Mouse (Mus musculus) heart, embryonic 16.5 days (tissue): Measurements from ENCODE around the gene Tsc22d1. TPM values are rescaled to one million over a fixed set of nuclear protein-coding genes. Genes with fewer than 3 reads are reported as not detected.

ENCODE experiments used
- ATAC-seq: fragments of 200-750 bp; cut with Nextera tagmentation; replicated peaks from 2 replicates; pipeline ENCODE4 v1.8.0; 2017; ENCODE audit warnings: moderate number of reproducible peaks; ENCODE audit not compliant: insufficient read depth, low FRiP score; ENCODE audit errors: extremely low read depth
- H3K27ac ChIP-seq: fragments of 300-500 bp; sonication (generic); 2 replicates; pipeline ENCODE4 v1.5.1; 2014; ENCODE audit warnings: mild to moderate bottlenecking, low read length, control low read depth, moderate library complexity
- H3K27me3 ChIP-seq: fragments of 300-500 bp; sonication (generic); 2 replicates; pipeline ENCODE4 v1.6.1; 2014; ENCODE audit warnings: low read length, mixed read lengths; ENCODE audit not compliant: control insufficient read depth, insufficient read depth
- H3K36me3 ChIP-seq: fragments of 300-500 bp; sonication (generic); 2 replicates; pipeline ENCODE4 v1.6.1; 2014; ENCODE audit not compliant: control insufficient read depth, insufficient read depth
- H3K4me1 ChIP-seq: fragments of 300-500 bp; sonication (generic); 2 replicates; pipeline ENCODE4 v1.6.1; 2014; ENCODE audit warnings: low read length, mixed read lengths; ENCODE audit not compliant: control insufficient read depth, insufficient read depth
- H3K4me2 ChIP-seq: fragments of 300-500 bp; sonication (generic); 2 replicates; pipeline ENCODE4 v1.6.1; 2014; ENCODE audit warnings: low read depth, mild to moderate bottlenecking, control low read depth, low read length
- H3K4me3 ChIP-seq: fragments of 300-500 bp; sonication (generic); 2 replicates; pipeline ENCODE4 v1.5.1; 2014; ENCODE audit warnings: mild to moderate bottlenecking, control low read depth, low read length
- H3K9ac ChIP-seq: fragments of 300-500 bp; sonication (generic); 2 replicates; pipeline ENCODE4 v1.6.1; 2014; ENCODE audit warnings: low read length, control low read depth
- H3K9me3 ChIP-seq: fragments of 300-500 bp; sonication (generic); replicated peaks from 2 replicates; pipeline ENCODE4 v1.6.1; 2016; ENCODE audit warnings: low read length; ENCODE audit not compliant: control insufficient read depth
- WGBS: fragments of 180-500 bp; shearing (Covaris S2); extraction: QIAGEN DNeasy Blood & Tissue Kit; methylation state at CpG from one replicate; pipeline ENCODE4 v1.1.7; 2014; 5-methylcytosine and 5-hydroxymethylcytosine counted together
- polyA plus RNA-seq: library from polyadenylated mRNA; unstranded; fragments of >200 nt; fragmentation: Nextera tagmentation; extraction: Ambion mirVana; gene quantifications from 2 replicates; pipeline ENCODE4 v1.2.1, GENCODE M21; 2015

Tsc22d1 gene
- polyA plus RNA-seq, 1 experiment from 2014 or later = 367 TPM

GRCm38 (mm10) chr14:76513395-76514049 lies 98.8 kb downstream of the Tsc22d1 start:
- Histone ChIP-seq H3K4me2 (no peak overlapping the region), H3K27ac (no peak overlapping the region), H3K36me3 (0 out of 2 replicates have a peak, but pooled peaks cover 6% of the 10 kb centered on the region), H3K9me3 (no peaks in the 10 kb centered on the region), H3K4me3 (no peak overlapping the region), H3K9ac (no peak overlapping the region), H3K4me1 (peaks cover 17% of the 10 kb centered on the region), H3K27me3 (no peaks in the 10 kb centered on the region)
- ATAC-seq = no peak
- WGBS = 35% methylated on average over 10 of the region's 11 CpGs

- no peak overlapping the region for H3K4me3 ChIP-seq
- no peak for ATAC-seq
- 0 out of 2 replicates have a peak, but pooled peaks cover 4% of the 10 kb centered on the region for H3K36me3 ChIP-seq
- H3K4me1 ChIP-seq = peaks cover 17% of the 10 kb centered on the region
- no peaks in the 10 kb centered on the region for H3K27me3 ChIP-seq
- H3K27ac ChIP-seq = no peak overlapping the region
- H3K4me2 ChIP-seq = no peak overlapping the region
- no peak overlapping the region for H3K9ac ChIP-seq
- 53% methylated on average over 6 of the region's 6 CpGs for WGBS
- no peaks in the 10 kb centered on the region for H3K9me3 ChIP-seq
These were observed 99.4 kb downstream of the Tsc22d1 start for GRCm38 (mm10) chr14:76514050-76514585.

GRCm38 (mm10) chr14:76515620-76516019 lies 100.9 kb downstream of the Tsc22d1 start:
- H3K36me3 ChIP-seq = no peaks in the 10 kb centered on the region
- H3K4me2 ChIP-seq = no peak overlapping the region
- no peaks in the 10 kb centered on the region for H3K9me3 ChIP-seq
- no peak overlapping the region for H3K27ac ChIP-seq
- H3K27me3 ChIP-seq = no peaks in the 10 kb centered on the region
- no peak overlapping the region for H3K9ac ChIP-seq
- no peak for ATAC-seq
- 72% methylated on average over 7 of the region's 7 CpGs for WGBS
- no peak overlapping the region for H3K4me3 ChIP-seq
- peaks cover 21% of the 10 kb centered on the region for H3K4me1 ChIP-seq

DNA sequence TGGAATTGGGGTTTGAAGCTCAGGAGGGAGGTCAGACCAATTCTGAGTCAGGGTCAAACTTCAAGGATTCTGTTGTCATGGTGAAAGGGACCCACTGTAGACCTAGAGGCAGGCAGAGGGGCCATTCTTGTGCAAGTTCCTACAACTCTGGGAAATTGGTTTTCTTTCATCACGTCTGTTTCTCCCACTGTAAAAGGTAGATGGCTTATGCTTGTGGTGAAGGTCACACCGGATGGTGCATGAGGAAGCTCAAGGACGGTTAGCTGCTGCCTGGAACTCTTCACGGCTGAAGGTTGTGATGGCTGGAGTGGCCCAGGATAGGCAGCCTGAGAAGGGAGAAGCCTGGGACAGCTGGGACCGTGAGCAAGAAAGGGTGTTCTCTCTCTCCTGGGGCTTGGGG lies 103.5 kb downstream of the Tsc22d1 start:
- Histone ChIP-seq H3K9me3 (no peaks in the 10 kb centered on the region), H3K4me2 (no peak overlapping the region), H3K36me3 (no peaks in the 10 kb centered on the region), H3K9ac (no peak overlapping the region), H3K4me3 (no peak overlapping the region), H3K4me1 (peaks cover 24% of the 10 kb centered on the region), H3K27me3 (no peaks in the 10 kb centered on the region), H3K27ac (no peak overlapping the region)
- WGBS = 63% methylated on average over 5 of the region's 5 CpGs
- no peak for ATAC-seq

DNA sequence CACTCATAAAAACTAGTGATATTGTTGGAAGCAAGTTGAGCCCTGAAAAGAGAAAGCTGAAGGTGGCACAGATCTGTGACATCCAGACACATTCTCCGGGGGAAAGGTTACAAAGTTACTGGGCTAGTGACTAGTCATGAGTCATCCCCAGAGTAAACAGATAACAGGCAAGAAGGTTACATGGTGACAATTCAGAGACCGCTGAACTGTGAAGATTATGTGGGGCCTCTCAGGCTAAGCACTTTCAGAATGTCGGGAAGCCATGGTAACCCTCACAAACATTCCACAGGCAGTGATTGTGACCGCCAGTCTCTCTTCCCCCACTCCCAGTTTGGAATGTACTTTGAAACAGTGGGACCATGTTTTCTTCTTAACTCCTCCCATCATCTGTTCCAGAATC lies 105.8 kb downstream of the Tsc22d1 start:
- H3K4me1 ChIP-seq = peaks cover 14% of the 10 kb centered on the region
- no peak overlapping the region for H3K4me3 ChIP-seq
- H3K4me2 ChIP-seq = no peak overlapping the region
- H3K27ac ChIP-seq = no peak overlapping the region
- H3K9me3 ChIP-seq = no peaks in the 10 kb centered on the region
- no peaks in the 10 kb centered on the region for H3K27me3 ChIP-seq
- H3K9ac ChIP-seq = no peak overlapping the region
- no peaks in the 10 kb centered on the region for H3K36me3 ChIP-seq
- ATAC-seq = 0 out of 2 replicates have a peak, but pooled peaks have one; percentile 26
- WGBS = 15% methylated on average over 4 of the region's 4 CpGs

- no peak overlapping the region for H3K4me2 ChIP-seq
- no peaks in the 10 kb centered on the region for H3K27me3 ChIP-seq
- H3K36me3 ChIP-seq = no peaks in the 10 kb centered on the region
- H3K9me3 ChIP-seq = no peaks in the 10 kb centered on the region
- no peak overlapping the region for H3K27ac ChIP-seq
- H3K4me3 ChIP-seq = no peak overlapping the region
- peaks cover 9% of the 10 kb centered on the region for H3K4me1 ChIP-seq
- 83% methylated on average over 3 of the region's 3 CpGs for WGBS
- ATAC-seq = no peak
- H3K9ac ChIP-seq = no peak overlapping the region
These were observed 106.5 kb downstream of the Tsc22d1 start for GRCm38 (mm10) chr14:76521308-76521707.

DNA sequence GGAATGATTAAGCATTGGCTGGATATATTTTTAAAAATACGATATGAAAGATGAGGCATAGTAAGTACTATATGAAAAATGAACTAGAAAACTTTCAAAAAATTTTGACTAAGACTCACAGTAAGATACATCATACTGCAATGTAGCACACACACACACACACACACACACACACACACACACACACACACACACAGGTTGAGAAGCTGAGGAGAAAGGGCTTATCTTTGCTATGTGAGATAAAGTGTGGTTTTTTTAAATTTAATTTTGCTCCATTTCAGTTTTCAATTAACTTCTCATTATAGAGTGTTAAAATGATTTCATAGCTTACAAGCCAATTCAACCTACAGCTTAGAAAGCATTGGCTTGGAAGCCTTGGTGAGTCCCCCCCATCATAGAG lies 108.6 kb downstream of the Tsc22d1 start:
- H3K27me3 ChIP-seq = no peaks in the 10 kb centered on the region
- H3K36me3 ChIP-seq = no peaks in the 10 kb centered on the region
- WGBS = 95% methylated on average over 1 of the region's 1 CpGs
- H3K9ac ChIP-seq = no peak overlapping the region
- no peak overlapping the region for H3K4me3 ChIP-seq
- ATAC-seq = no peak
- no peaks in the 10 kb centered on the region for H3K9me3 ChIP-seq
- H3K4me1 ChIP-seq = peaks cover 10% of the 10 kb centered on the region
- no peak overlapping the region for H3K4me2 ChIP-seq
- no peak overlapping the region for H3K27ac ChIP-seq

DNA sequence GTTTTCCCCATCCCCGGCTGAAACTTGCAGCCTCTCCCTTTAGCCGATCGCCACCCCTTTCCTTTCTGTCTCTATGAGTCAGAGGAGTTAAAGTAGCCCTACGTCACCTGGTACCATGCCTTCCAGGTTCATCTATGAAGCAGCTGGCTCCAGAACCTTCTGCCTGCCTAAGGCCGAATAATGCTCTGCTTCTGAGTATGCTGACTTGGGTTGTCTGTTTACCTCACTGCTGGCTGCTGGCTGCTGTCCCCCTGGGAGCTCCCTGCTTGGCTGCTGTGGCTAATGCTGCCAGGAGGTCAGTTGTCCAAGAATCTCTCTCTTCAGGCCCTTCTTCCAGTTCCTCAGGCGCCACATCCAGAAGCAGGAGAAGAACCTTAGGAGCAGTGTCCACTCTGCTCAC lies 111.7 kb downstream of the Tsc22d1 start:
- no peak overlapping the region for H3K27ac ChIP-seq
- no peaks in the 10 kb centered on the region for H3K27me3 ChIP-seq
- H3K4me1 ChIP-seq = peaks cover 2% of the 10 kb centered on the region; the same call in 1 of the 2 replicates
- H3K4me3 ChIP-seq = no peak overlapping the region
- H3K36me3 ChIP-seq = no peaks in the 10 kb centered on the region
- H3K9me3 ChIP-seq = no peaks in the 10 kb centered on the region
- H3K9ac ChIP-seq = no peak overlapping the region
- H3K4me2 ChIP-seq = no peak overlapping the region
- ATAC-seq = no peak
- 57% methylated on average over 6 of the region's 6 CpGs for WGBS

GRCm38 (mm10) chr14:76527030-76527719 lies 112.4 kb downstream of the Tsc22d1 start:
- 83% methylated on average over 20 of the region's 20 CpGs for WGBS
- Histone ChIP-seq H3K36me3 (no peaks in the 10 kb centered on the region), H3K9ac (no peak overlapping the region), H3K9me3 (no peaks in the 10 kb centered on the region), H3K4me3 (no peak overlapping the region), H3K4me1 (peaks cover 2% of the 10 kb centered on the region; the same call in 1 of the 2 replicates), H3K27me3 (no peaks in the 10 kb centered on the region), H3K27ac (no peak overlapping the region), H3K4me2 (no peak overlapping the region)
- no peak; the same call in 1 of the 2 replicates for ATAC-seq
